Mouse (Mus musculus): ENCODE measurements around the gene Hemgn. TPM values are rescaled to one million over a fixed set of nuclear protein-coding genes. Genes with fewer than 3 reads are reported as not detected.

Gene Hemgn
- polyA plus RNA-seq, 1 experiment from 2014 or later, result not detected

- no peaks in the 10 kb centered on the region for H3K36me3 ChIP-seq (ENCODE audit: control insufficient read depth, insufficient read depth, low read length)
- no peak overlapping the region for H3K4me2 ChIP-seq (ENCODE audit: low read length)
- no peak for ATAC-seq
- no peak overlapping the region for H3K4me3 ChIP-seq (ENCODE audit: low read depth, low read length)
- no peak overlapping the region for H3K9ac ChIP-seq (ENCODE audit: low read depth, low read length)
- H3K4me1 ChIP-seq (ENCODE audit: control insufficient read depth, insufficient read depth, low read length), result 0 out of 2 replicates have a peak, but pooled peaks cover 2% of the 10 kb centered on the region
- H3K27me3 ChIP-seq (ENCODE audit: control insufficient read depth, insufficient read depth, low read depth, low read length), result no peaks in the 10 kb centered on the region
- 43% methylated on average over 10 of the region's 10 CpGs for WGBS
- H3K9me3 ChIP-seq (replicated peaks; ENCODE audit: control insufficient read depth, low read length, poor library complexity, severe bottlenecking), result no peaks in the 10 kb centered on the region
- H3K27ac ChIP-seq (ENCODE audit: low read length), result 0 out of 2 replicates have a peak overlapping the region, but pooled peaks have one; percentile 9
Measured at GRCm38 (mm10) chr4:46428903-46429499, 15.7 kb upstream of the Hemgn start.

DNA sequence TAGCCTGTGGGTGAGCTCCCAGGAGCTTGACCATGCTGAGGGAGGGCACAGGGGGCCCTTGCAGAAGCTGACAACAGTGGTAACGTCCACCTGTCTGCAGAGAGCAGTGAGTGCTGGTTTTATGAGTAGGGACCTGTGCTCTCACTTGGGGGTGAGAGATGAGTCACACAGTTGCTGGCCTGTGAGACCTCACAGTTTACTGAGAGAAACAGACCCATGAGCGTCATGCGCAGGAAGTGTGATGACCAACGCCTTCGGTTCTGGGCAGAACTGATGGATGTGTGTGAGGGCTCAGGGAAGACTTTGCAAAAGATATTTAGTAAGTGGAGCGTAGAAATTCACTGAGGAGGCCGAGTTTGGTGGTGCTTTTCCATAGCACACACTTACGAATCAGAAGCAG lies 9.3 kb upstream of the Hemgn start:
- H3K4me1 ChIP-seq (ENCODE audit: control insufficient read depth, insufficient read depth, low read length), result no peaks in the 10 kb centered on the region
- no peak overlapping the region for H3K9ac ChIP-seq (ENCODE audit: low read depth, low read length)
- H3K9me3 ChIP-seq (replicated peaks; ENCODE audit: control insufficient read depth, low read length, poor library complexity, severe bottlenecking), result no peaks in the 10 kb centered on the region
- H3K36me3 ChIP-seq (ENCODE audit: control insufficient read depth, insufficient read depth, low read length), result no peaks in the 10 kb centered on the region
- no peaks in the 10 kb centered on the region for H3K27me3 ChIP-seq (ENCODE audit: control insufficient read depth, insufficient read depth, low read depth, low read length)
- H3K27ac ChIP-seq (ENCODE audit: low read length), result no peak overlapping the region
- no peak overlapping the region for H3K4me3 ChIP-seq (ENCODE audit: low read depth, low read length)
- no peak overlapping the region for H3K4me2 ChIP-seq (ENCODE audit: low read length)
- no peak for ATAC-seq
- WGBS, result 84% methylated on average over 8 of the region's 8 CpGs

GRCm38 (mm10) chr4:46418851-46419250 lies 5.5 kb upstream of the Hemgn start:
- H3K27me3 ChIP-seq (ENCODE audit: control insufficient read depth, insufficient read depth, low read depth, low read length), result no peaks in the 10 kb centered on the region
- ATAC-seq, result no peak
- H3K36me3 ChIP-seq (ENCODE audit: control insufficient read depth, insufficient read depth, low read length), result no peaks in the 10 kb centered on the region
- H3K27ac ChIP-seq (ENCODE audit: low read length), result no peak overlapping the region
- H3K4me1 ChIP-seq (ENCODE audit: control insufficient read depth, insufficient read depth, low read length), result no peaks in the 10 kb centered on the region
- H3K9me3 ChIP-seq (replicated peaks; ENCODE audit: control insufficient read depth, low read length, poor library complexity, severe bottlenecking), result no peaks in the 10 kb centered on the region
- H3K4me3 ChIP-seq (ENCODE audit: low read depth, low read length), result no peak overlapping the region
- no peak overlapping the region for H3K4me2 ChIP-seq (ENCODE audit: low read length)
- 78% methylated on average over 9 of the region's 9 CpGs for WGBS
- H3K9ac ChIP-seq (ENCODE audit: low read depth, low read length), result no peak overlapping the region

DNA sequence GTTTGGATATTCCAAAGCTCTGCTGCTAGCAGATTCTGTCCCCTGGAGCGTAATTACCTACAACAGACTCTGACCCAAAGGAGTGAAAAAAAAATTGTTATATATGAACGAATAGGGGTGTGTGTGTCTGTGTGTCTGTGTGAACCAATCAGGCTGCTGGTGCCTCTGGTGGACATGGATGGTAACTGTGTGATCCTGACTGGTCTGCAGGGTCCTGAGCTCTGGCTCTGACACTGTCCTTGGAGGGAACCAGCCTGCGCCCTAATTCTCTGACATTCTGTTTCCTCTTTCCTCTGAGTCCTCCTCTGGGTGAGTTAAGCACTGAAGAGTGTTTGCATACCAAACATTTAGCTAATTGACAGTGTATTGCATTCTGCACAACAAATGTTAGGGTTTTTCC lies 4.2 kb upstream of the Hemgn start:
- 70% methylated on average over 3 of the region's 3 CpGs for WGBS
- no peaks in the 10 kb centered on the region for H3K27me3 ChIP-seq (ENCODE audit: control insufficient read depth, insufficient read depth, low read depth, low read length)

GRCm38 (mm10) chr4:46412113-46412512 lies 1.2 kb downstream of the Hemgn start:
- no peak overlapping the region for H3K27ac ChIP-seq (ENCODE audit: low read length)
- H3K27me3 ChIP-seq (ENCODE audit: control insufficient read depth, insufficient read depth, low read depth, low read length), result no peaks in the 10 kb centered on the region
- no peaks in the 10 kb centered on the region for H3K4me1 ChIP-seq (ENCODE audit: control insufficient read depth, insufficient read depth, low read length)
- no peak overlapping the region for H3K4me3 ChIP-seq (ENCODE audit: low read depth, low read length)
- no peak overlapping the region for H3K4me2 ChIP-seq (ENCODE audit: low read length)
- WGBS, result 68% methylated on average over 1 of the region's 1 CpGs
- ATAC-seq, result no peak
- H3K9me3 ChIP-seq (replicated peaks; ENCODE audit: control insufficient read depth, low read length, poor library complexity, severe bottlenecking), result no peaks in the 10 kb centered on the region
- no peak overlapping the region for H3K9ac ChIP-seq (ENCODE audit: low read depth, low read length)
- H3K36me3 ChIP-seq (ENCODE audit: control insufficient read depth, insufficient read depth, low read length), result no peaks in the 10 kb centered on the region

More for the DNA sequence above, 4.2 kb upstream of the Hemgn start:
- Histone ChIP-seq H3K4me3 (ENCODE audit: low read depth, low read length) (no peak overlapping the region), H3K36me3 (ENCODE audit: control insufficient read depth, insufficient read depth, low read length) (no peaks in the 10 kb centered on the region), H3K9me3 (replicated peaks; ENCODE audit: control insufficient read depth, low read length, poor library complexity, severe bottlenecking) (no peaks in the 10 kb centered on the region), H3K4me2 (ENCODE audit: low read length) (no peak overlapping the region), H3K27ac (ENCODE audit: low read length) (no peak overlapping the region), H3K4me1 (ENCODE audit: control insufficient read depth, insufficient read depth, low read length) (no peaks in the 10 kb centered on the region), H3K9ac (ENCODE audit: low read depth, low read length) (no peak overlapping the region)
- no peak for ATAC-seq

DNA sequence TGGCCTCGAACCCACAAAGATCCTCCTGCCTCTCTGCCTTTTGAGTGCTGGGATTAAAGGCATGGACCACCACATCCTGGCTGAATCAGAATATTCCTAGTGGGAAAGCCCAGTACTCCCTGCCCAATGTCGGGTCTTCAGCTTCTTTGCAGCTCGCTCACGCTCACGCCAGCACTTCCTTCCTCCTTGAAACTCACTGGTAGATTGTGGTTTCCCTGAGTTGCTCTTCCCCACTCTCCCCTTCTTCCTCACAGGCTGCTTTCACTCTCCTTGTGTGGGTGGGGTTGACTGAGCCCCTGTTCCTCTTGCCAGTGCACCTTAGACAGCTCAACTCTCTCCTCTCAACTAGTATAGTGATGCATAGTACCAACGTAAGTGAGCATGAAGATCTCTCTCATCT lies 1.8 kb downstream of the Hemgn start:
- Histone ChIP-seq H3K27ac (ENCODE audit: low read length) (no peak overlapping the region), H3K9ac (ENCODE audit: low read depth, low read length) (no peak overlapping the region), H3K4me2 (ENCODE audit: low read length) (no peak overlapping the region), H3K9me3 (replicated peaks; ENCODE audit: control insufficient read depth, low read length, poor library complexity, severe bottlenecking) (no peaks in the 10 kb centered on the region), H3K36me3 (ENCODE audit: control insufficient read depth, insufficient read depth, low read length) (no peaks in the 10 kb centered on the region), H3K27me3 (ENCODE audit: control insufficient read depth, insufficient read depth, low read depth, low read length) (no peaks in the 10 kb centered on the region), H3K4me3 (ENCODE audit: low read depth, low read length) (no peak overlapping the region), H3K4me1 (ENCODE audit: control insufficient read depth, insufficient read depth, low read length) (no peaks in the 10 kb centered on the region)
- ATAC-seq, result no peak
- 84% methylated on average over 6 of the region's 6 CpGs for WGBS

GRCm38 (mm10) chr4:46410677-46411076 lies 2.6 kb downstream of the Hemgn start:
- H3K4me1 ChIP-seq (ENCODE audit: control insufficient read depth, insufficient read depth, low read length), result no peaks in the 10 kb centered on the region
- H3K27ac ChIP-seq (ENCODE audit: low read length), result no peak overlapping the region
- no peaks in the 10 kb centered on the region for H3K27me3 ChIP-seq (ENCODE audit: control insufficient read depth, insufficient read depth, low read depth, low read length)
- H3K4me3 ChIP-seq (ENCODE audit: low read depth, low read length), result no peak overlapping the region
- WGBS, result 93% methylated on average over 5 of the region's 5 CpGs
- no peaks in the 10 kb centered on the region for H3K9me3 ChIP-seq (replicated peaks; ENCODE audit: control insufficient read depth, low read length, poor library complexity, severe bottlenecking)
- H3K4me2 ChIP-seq (ENCODE audit: low read length), result no peak overlapping the region
- H3K36me3 ChIP-seq (ENCODE audit: control insufficient read depth, insufficient read depth, low read length), result no peaks in the 10 kb centered on the region
- no peak for ATAC-seq
- H3K9ac ChIP-seq (ENCODE audit: low read depth, low read length), result no peak overlapping the region

- WGBS, result 94% methylated on average over 8 of the region's 8 CpGs
Measured at GRCm38 (mm10) chr4:46406966-46407703, 6.2 kb downstream of the Hemgn start.

DNA sequence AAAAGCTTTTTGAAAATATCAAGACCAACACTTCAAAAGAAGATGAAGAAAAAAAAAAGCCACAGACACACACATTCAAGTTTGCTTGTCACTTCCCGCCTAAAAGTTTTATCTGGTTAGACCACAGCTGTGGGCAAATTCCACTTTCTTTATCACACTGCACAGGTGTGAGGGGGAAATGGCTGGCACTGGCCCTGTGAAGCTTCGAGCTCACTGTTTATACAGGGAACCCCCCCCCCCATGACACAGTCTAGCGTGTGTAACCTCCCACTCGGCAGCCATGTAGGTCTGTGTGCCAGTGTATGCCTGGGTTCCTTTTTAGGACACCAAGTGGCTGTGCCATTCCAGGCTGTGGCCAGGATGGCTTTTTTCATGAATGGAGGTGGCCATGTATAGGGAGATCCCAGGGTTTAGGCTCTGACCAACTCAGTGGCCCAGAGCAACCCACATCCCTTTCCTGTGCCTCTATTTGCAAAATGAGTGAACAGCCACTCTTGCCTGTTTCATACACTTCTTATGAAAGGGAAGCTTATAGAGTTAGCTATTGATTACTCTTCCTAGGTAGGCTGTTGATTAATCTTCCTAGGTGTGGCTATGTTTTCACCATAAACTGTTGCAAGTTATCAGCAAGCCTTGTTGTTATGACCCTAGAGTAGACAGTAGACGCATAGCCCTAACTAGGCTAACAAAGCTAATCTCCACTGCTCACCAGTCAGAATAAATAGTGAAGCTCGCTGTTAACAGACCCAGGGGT lies 9.1 kb downstream of the Hemgn start:
- ATAC-seq, result no peak
- H3K27me3 ChIP-seq (ENCODE audit: control insufficient read depth, insufficient read depth, low read depth, low read length), result no peaks in the 10 kb centered on the region
- H3K27ac ChIP-seq (ENCODE audit: low read length), result no peak overlapping the region
- no peaks in the 10 kb centered on the region for H3K4me1 ChIP-seq (ENCODE audit: control insufficient read depth, insufficient read depth, low read length)
- H3K4me2 ChIP-seq (ENCODE audit: low read length), result no peak overlapping the region
- H3K36me3 ChIP-seq (ENCODE audit: control insufficient read depth, insufficient read depth, low read length), result no peaks in the 10 kb centered on the region
- WGBS, result 89% methylated on average over 6 of the region's 6 CpGs
- H3K4me3 ChIP-seq (ENCODE audit: low read depth, low read length), result no peak overlapping the region
- no peaks in the 10 kb centered on the region; the same call in 1 of the 2 replicates for H3K9me3 ChIP-seq (replicated peaks; ENCODE audit: control insufficient read depth, low read length, poor library complexity, severe bottlenecking)
- H3K9ac ChIP-seq (ENCODE audit: low read depth, low read length), result no peak overlapping the region

More at GRCm38 (mm10) chr4:46406966-46407703, 6.2 kb downstream of the Hemgn start:
- Histone ChIP-seq H3K27ac (ENCODE audit: low read length) (no peak overlapping the region), H3K4me3 (ENCODE audit: low read depth, low read length) (no peak overlapping the region), H3K4me2 (ENCODE audit: low read length) (no peak overlapping the region), H3K36me3 (ENCODE audit: control insufficient read depth, insufficient read depth, low read length) (no peaks in the 10 kb centered on the region), H3K9ac (ENCODE audit: low read depth, low read length) (no peak overlapping the region), H3K9me3 (replicated peaks; ENCODE audit: control insufficient read depth, low read length, poor library complexity, severe bottlenecking) (no peaks in the 10 kb centered on the region), H3K4me1 (ENCODE audit: control insufficient read depth, insufficient read depth, low read length) (no peaks in the 10 kb centered on the region), H3K27me3 (ENCODE audit: control insufficient read depth, insufficient read depth, low read depth, low read length) (no peaks in the 10 kb centered on the region)
- no peak for ATAC-seq
